Mouse (Mus musculus) embryonic fibroblast, embryonic 13.5 days (primary cell): Measurements from ENCODE around the gene Tcn2.

Experiments
- CTCF ChIP-seq: IDR thresholded peaks from 2 replicates; pipeline ENCODE4 v1.5.1; 2011; ENCODE audit warnings: mild to moderate bottlenecking, control low read depth, low read length, moderate library complexity, borderline replicate concordance; ENCODE audit not compliant: insufficient read depth
- POLR2A ChIP-seq: IDR thresholded peaks from 2 replicates; pipeline ENCODE4 v1.6.1; 2011; ENCODE audit warnings: low read depth, mild to moderate bottlenecking, control low read depth, low read length, moderate library complexity

GRCm38 (mm10) chr11:3905446-3905845 is 26.5 kb downstream of the Tcn2 start:
- no peak for TF ChIP-seq CTCF
- no peak for TF ChIP-seq POLR2A
